Mouse (Mus musculus): ENCODE data around the gene Gckr.

The Gckr gene

GRCm38 (mm10) chr5:31297047-31297757 lies at the start of gene Gckr:
TSS of gene Gckr (plus strand) at chr5:31297443.
- no peak for DNase-seq (ENCODE audit: low spot score in 2 of 2)

DNA sequence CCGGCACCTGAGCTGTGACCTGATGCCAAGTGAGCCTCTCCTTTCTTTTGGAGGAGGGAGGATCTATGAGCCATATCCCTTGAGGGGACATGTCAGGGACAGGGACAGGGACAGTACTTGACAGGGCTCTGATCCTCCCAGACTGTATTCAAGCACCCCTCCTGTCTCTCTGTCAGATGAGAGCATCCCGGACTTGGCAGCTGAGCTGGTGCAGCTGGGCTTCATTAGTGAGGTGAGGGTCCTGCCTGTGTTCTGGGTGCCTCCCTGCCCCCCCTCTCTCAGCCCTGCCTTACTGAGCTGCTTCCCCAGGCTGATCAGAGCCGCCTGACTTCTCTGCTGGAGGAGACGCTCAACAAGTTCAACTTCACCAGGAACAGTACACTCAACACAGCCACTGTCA lies 46.5 kb upstream of the Gckr start:
- no peak for DNase-seq (ENCODE audit: low spot score in 2 of 2)

- no peak for DNase-seq (ENCODE audit: low spot score in 2 of 2)
Observed at GRCm38 (mm10) chr5:31251541-31252101, 45.6 kb upstream of the Gckr start, which contains the start of gene Krtcap3. TSS of gene Krtcap3 (plus strand) at chr5:31251691.

GRCm38 (mm10) chr5:31252151-31252550 lies 45.1 kb upstream of the Gckr start:
- DNase-seq (ENCODE audit: low spot score in 2 of 2), result no peak

DNA sequence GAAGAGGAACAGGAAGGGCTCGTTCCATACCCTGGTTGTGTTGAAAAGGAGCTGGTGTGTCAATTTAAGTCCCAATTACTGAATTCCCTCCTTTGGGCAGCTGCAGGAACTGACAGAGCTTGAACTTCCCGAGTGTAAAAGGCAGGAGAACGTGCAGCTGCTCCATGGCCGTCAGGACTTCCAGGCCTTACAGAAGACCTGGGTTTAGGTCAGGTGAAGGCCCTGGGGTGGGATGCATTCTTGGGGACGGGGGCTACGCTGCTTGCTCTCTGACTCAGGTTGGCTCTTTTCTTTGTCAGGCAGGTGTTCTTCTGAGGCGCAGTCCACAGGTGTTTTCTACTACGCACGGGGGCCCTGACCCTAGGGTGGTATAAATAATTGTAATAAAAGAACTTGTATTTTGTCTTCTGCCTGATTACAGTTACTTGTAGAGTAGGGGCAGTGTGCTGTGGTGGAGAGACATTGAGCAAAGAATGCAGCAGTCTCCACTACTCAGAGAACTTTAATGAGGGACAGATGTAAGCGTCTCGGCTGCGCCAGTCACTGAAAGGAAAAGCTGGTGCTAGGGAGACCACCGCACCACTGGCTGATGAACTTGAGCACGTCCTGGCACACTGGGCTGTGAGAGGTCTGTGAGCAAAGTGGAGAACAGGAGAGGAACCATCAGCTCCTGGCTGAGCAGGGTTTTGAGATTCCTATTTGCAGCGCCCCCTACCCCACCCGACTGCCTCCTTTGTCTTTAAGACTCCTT lies 44.3 kb upstream of the Gckr start:
- no peak for DNase-seq (ENCODE audit: low spot score in 2 of 2)

- DNase-seq (ENCODE audit: low spot score in 2 of 2), result no peak
Observed at GRCm38 (mm10) chr5:31253806-31254205, 43.4 kb upstream of the Gckr start.

- DNase-seq (ENCODE audit: low spot score in 2 of 2), result no peak
Observed at GRCm38 (mm10) chr5:31254452-31254851, 42.8 kb upstream of the Gckr start.

GRCm38 (mm10) chr5:31254901-31255300 lies 42.3 kb upstream of the Gckr start:
- DNase-seq (ENCODE audit: low spot score in 2 of 2), result no peak

GRCm38 (mm10) chr5:31255381-31255780 lies 41.9 kb upstream of the Gckr start:
- DNase-seq (ENCODE audit: low spot score in 2 of 2), result no peak

- no peak for DNase-seq (ENCODE audit: low spot score in 2 of 2)
Observed at GRCm38 (mm10) chr5:31255971-31256370, 41.3 kb upstream of the Gckr start.

DNA sequence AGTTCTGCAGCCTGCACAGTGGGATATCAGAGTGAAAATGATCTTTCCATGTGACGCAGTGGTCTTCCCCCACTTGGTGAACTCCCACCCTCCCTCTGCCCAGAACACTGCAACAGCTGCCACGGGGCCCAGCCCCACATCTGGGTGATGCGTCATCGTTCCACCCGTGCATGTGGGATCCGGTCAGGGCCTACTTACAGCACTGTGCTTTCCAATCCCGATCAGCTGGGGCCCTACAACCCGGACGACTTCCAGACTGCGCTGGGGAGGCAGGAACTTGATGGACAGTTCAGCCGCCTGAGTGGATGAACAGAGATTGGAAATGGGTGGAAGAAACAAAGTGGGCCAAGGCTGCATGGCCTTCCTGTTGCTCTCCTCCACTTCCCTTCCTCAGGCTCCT lies 39.6 kb upstream of the Gckr start:
- DNase-seq (ENCODE audit: low spot score in 2 of 2), result no peak

DNA sequence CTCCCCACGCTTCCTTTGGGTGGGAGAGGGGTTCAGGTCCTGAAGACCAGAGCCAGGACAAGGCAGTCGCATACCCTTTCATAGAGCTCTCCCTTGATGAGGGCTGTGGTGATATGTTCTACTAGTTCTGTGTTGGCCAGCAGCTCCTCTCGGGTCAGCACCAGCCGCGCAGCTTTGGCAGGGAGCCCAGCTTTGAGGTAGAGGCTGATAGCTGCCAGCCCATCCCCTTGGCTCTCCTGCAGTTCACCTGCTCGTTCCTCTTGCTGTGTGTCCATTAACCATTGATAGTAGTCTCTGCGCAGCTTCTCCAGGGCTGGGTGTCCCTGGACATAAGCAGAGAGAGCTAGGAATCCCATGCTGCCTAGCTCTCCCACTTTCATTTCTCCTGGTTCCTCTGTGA lies 31.1 kb upstream of the Gckr start:
- no peak for DNase-seq (ENCODE audit: low spot score in 2 of 2)

- no peak for DNase-seq (ENCODE audit: low spot score in 2 of 2)
Observed at GRCm38 (mm10) chr5:31267686-31268085, 29.6 kb upstream of the Gckr start.

- no peak for DNase-seq (ENCODE audit: low spot score in 2 of 2)
Observed at GRCm38 (mm10) chr5:31273018-31273417, 24.2 kb upstream of the Gckr start.

DNA sequence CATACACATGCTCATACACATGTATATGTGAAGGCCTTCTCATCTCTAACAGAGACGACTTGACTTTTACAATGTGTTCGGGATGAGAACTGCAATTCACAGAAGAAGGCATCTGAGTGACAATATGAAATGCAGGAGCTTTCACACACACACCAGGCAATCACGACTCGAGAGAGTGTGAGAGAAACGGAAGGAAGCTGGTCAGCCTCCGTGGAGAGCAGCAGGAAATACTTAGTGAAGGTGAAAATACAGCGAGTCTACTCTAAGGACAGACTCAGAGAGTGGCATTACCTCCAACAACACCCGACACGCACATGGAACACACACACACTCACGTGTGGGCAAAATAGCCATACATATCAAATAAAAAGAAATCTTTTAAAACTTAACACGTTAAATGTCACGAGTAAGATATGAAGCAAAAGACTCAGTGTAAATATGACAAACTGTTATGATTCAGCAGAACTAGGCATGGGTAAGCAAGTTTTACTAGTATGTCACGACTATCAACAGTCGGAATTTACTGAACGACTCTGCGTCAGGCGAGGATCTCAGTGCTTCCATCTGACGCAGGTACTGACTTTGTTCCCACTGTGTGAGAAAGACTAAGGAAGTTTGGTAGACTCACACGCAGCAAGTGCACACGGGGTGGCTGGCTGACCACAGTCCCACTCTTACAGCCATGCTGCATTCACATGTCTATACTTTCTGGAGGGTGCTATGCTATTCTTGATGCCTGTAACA lies 17.8 kb upstream of the Gckr start:
- no peak for DNase-seq (ENCODE audit: low spot score in 2 of 2)

- no peak for DNase-seq (ENCODE audit: low spot score in 2 of 2)
Observed at GRCm38 (mm10) chr5:31288225-31288624, 9.0 kb upstream of the Gckr start.

GRCm38 (mm10) chr5:31288655-31289054 lies 8.6 kb upstream of the Gckr start:
- DNase-seq (ENCODE audit: low spot score in 2 of 2), result no peak

DNA sequence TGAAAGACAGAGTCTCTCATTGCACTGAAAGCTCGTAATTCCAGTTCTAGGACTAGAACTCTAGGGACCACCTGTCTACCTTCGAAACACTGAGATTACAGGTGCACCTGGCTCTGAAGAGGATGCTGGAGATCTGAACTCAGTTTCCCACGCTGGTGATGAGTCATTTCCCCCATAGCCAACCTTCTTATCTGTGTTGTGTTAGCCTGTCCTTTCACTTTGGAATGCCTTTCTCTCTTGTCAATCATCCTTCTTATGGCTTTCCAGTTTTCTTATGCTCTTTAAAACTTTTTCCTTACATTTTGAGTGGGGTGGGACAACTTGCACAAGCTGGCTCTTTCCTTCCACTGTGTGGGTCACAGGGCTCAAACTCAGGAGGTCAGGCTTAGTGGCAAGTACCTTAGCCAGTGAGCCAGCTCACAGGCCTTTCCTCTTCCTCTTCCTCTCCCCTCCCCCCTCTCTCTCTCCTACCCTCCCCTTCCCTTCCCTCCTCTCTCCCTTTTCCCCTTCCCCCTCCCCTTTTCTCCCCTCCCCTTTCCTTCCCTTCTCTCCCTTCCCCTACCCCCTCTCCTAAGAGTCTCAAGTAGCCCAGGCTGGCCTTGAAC lies 7.5 kb upstream of the Gckr start:
- DNase-seq (ENCODE audit: low spot score in 2 of 2), result no peak

- peak; percentile 85 to 93 for DNase-seq (ENCODE audit: low spot score in 2 of 2)
Observed at GRCm38 (mm10) chr5:31290521-31291360, 6.5 kb upstream of the Gckr start, which contains the start of gene Ift172. TSS of gene Ift172 (minus strand) at chr5:31291116.

- DNase-seq (ENCODE audit: low spot score in 2 of 2), result no peak
Observed at GRCm38 (mm10) chr5:31291361-31291688, 5.9 kb upstream of the Gckr start.
